Mouse (Mus musculus) lung, embryonic 14.5 days (tissue): ENCODE data around the gene Sebox. TPM values are rescaled to one million over a fixed set of nuclear protein-coding genes. Genes with fewer than 3 reads are reported as not detected.

ENCODE experiments used
- ATAC-seq: fragments of 200-750 bp; cut with Nextera tagmentation; 2 replicates; pipeline ENCODE4 v1.8.0; 2017; ENCODE audit warnings: mild to moderate bottlenecking, moderate TSS enrichment, moderate library complexity; ENCODE audit not compliant: insufficient read depth
- DNase-seq: peaks from one replicate; pipeline ENCODE4 v3.0.0-alpha.2; 2015
- H3K27ac ChIP-seq: fragments of 300-500 bp; sonication (generic); 2 replicates; pipeline ENCODE4 v1.5.1; 2014; ENCODE audit warnings: low read depth, mild to moderate bottlenecking, moderate library complexity
- H3K27me3 ChIP-seq: fragments of 300-500 bp; sonication (generic); 2 replicates; pipeline ENCODE4 v1.6.1; 2014; ENCODE audit warnings: low read length, control low read depth; ENCODE audit not compliant: insufficient read depth
- H3K36me3 ChIP-seq: fragments of 300-500 bp; sonication (generic); 2 replicates; pipeline ENCODE4 v1.6.1; 2014; ENCODE audit warnings: control low read depth; ENCODE audit not compliant: insufficient read depth
- H3K4me1 ChIP-seq: fragments of 300-500 bp; sonication (generic); 2 replicates; pipeline ENCODE4 v1.6.1; 2014; ENCODE audit warnings: antibody characterized with exemption, control low read depth; ENCODE audit not compliant: insufficient read depth
- H3K4me2 ChIP-seq: fragments of 300-500 bp; sonication (generic); 2 replicates; pipeline ENCODE4 v1.6.1; 2014; ENCODE audit warnings: mild to moderate bottlenecking
- H3K4me3 ChIP-seq: fragments of 300-500 bp; sonication (generic); 2 replicates; pipeline ENCODE4 v1.5.1; 2014; ENCODE audit warnings: low read depth, low read length
- H3K9ac ChIP-seq: fragments of 300-500 bp; sonication (generic); 2 replicates; pipeline ENCODE4 v1.6.1; 2014
- H3K9me3 ChIP-seq: fragments of 300-500 bp; sonication (generic); 2 replicates; pipeline ENCODE4 v1.6.1; 2016; ENCODE audit warnings: low read depth, low read length, control low read depth
- CTCF ChIP-seq: IDR thresholded peaks from 2 replicates; pipeline ENCODE4 v1.5.1; 2016; ENCODE audit warnings: antibody characterized with exemption, low read depth
- WGBS: fragments of 180-500 bp; shearing (Covaris S2); extraction: QIAGEN DNeasy Blood & Tissue Kit; methylation state at CpG from one replicate; pipeline ENCODE4 v1.1.7; 2014; 5-methylcytosine and 5-hydroxymethylcytosine counted together
- polyA plus RNA-seq: library from polyadenylated mRNA; unstranded; fragments of >200 nt; fragmentation: Nextera tagmentation; extraction: Ambion mirVana; gene quantifications from 2 replicates; pipeline ENCODE4 v1.2.1, GENCODE M21; 2014

Sebox gene
- polyA plus RNA-seq: not detected in 2 replicates

- WGBS: 58% methylated on average over 7 of the region's 7 CpGs
- H3K9ac ChIP-seq: no peak within 1 kb of the TSS
- ATAC-seq: no peak
These were observed at the start of gene Sebox for GRCm38 (mm10) chr11:78502909-78503650. TSS of gene Sebox (plus strand) at chr11:78503447.

GRCm38 (mm10) chr11:78453675-78454074 is 49.6 kb upstream of the Sebox start:
- ATAC-seq (no peak), DNase-seq (peak; percentile 87)
- Histone ChIP-seq H3K4me1 (no peaks in the 10 kb centered on the region), H3K4me2 (no peak overlapping the region), H3K36me3 (no peaks in the 10 kb centered on the region), H3K27ac (no peak overlapping the region), H3K9me3 (no peaks in the 10 kb centered on the region), H3K9ac (no peak overlapping the region), H3K27me3 (no peaks in the 10 kb centered on the region), H3K4me3 (no peak overlapping the region)
- WGBS: 11% methylated on average over 4 of the region's 4 CpGs
- TF ChIP-seq CTCF: peak; percentile 94

More at GRCm38 (mm10) chr11:78502909-78503650, at the start of gene Sebox:
- Histone ChIP-seq H3K4me3 (no peak within 1 kb of the TSS), H3K36me3 (peaks cover 19% of the 10 kb centered on the region; the same call in 1 of the 2 replicates), H3K4me1 (no peaks in the 10 kb centered on the region), H3K4me2 (no peak within 1 kb of the TSS), H3K27me3 (peaks cover 28% of the 10 kb centered on the region), H3K9me3 (no peaks in the 10 kb centered on the region), H3K27ac (no peak within 1 kb of the TSS)
- no peak for TF ChIP-seq CTCF
- DNase-seq: no peak

GRCm38 (mm10) chr11:78454276-78454675 is 49.0 kb upstream of the Sebox start:
- DNase-seq: no peak
- Histone ChIP-seq H3K27me3 (no peaks in the 10 kb centered on the region), H3K36me3 (no peaks in the 10 kb centered on the region), H3K9me3 (no peaks in the 10 kb centered on the region), H3K4me1 (no peaks in the 10 kb centered on the region), H3K9ac (no peak overlapping the region), H3K4me2 (no peak overlapping the region), H3K4me3 (no peak overlapping the region), H3K27ac (no peak overlapping the region)
- no peak for TF ChIP-seq CTCF
- 65% methylated on average over 7 of the region's 7 CpGs for WGBS
- ATAC-seq: no peak

- peak; percentile 73 for DNase-seq
- 26% methylated on average over 5 of the region's 5 CpGs for WGBS
- H3K4me1 ChIP-seq: no peaks in the 10 kb centered on the region
- no peak overlapping the region for H3K4me3 ChIP-seq
- H3K9ac ChIP-seq: no peak overlapping the region
- H3K27me3 ChIP-seq: no peaks in the 10 kb centered on the region
- no peaks in the 10 kb centered on the region for H3K9me3 ChIP-seq
- H3K4me2 ChIP-seq: no peak overlapping the region
- H3K27ac ChIP-seq: no peak overlapping the region
- peak; percentile 68 for TF ChIP-seq CTCF
- ATAC-seq: no peak
- no peaks in the 10 kb centered on the region for H3K36me3 ChIP-seq
These were observed 47.9 kb upstream of the Sebox start for GRCm38 (mm10) chr11:78455308-78455707.

- DNase-seq: no peak
- Histone ChIP-seq H3K27ac (no peak overlapping the region), H3K9me3 (no peaks in the 10 kb centered on the region), H3K4me2 (no peak overlapping the region), H3K9ac (no peak overlapping the region), H3K4me3 (no peak overlapping the region), H3K36me3 (no peaks in the 10 kb centered on the region), H3K27me3 (no peaks in the 10 kb centered on the region), H3K4me1 (no peaks in the 10 kb centered on the region)
- ATAC-seq: no peak
- 78% methylated on average over 17 of the region's 17 CpGs for WGBS
- no peak for TF ChIP-seq CTCF
These were observed 44.5 kb upstream of the Sebox start for GRCm38 (mm10) chr11:78458740-78459139.

- ATAC-seq (no peak), DNase-seq (no peak)
- no peak overlapping the region for H3K4me2 ChIP-seq
- H3K36me3 ChIP-seq: no peaks in the 10 kb centered on the region
- H3K27me3 ChIP-seq: no peaks in the 10 kb centered on the region
- no peaks in the 10 kb centered on the region for H3K9me3 ChIP-seq
- H3K4me3 ChIP-seq: no peak overlapping the region
- H3K27ac ChIP-seq: no peak overlapping the region
- TF ChIP-seq CTCF: peak; percentile 52
- peaks cover 9% of the 10 kb centered on the region; the same call in 1 of the 2 replicates for H3K4me1 ChIP-seq
- H3K9ac ChIP-seq: no peak overlapping the region
- WGBS: 63% methylated on average over 1 of the region's 1 CpGs
These were observed 41.4 kb upstream of the Sebox start for GRCm38 (mm10) chr11:78461894-78462293.

- Histone ChIP-seq H3K9me3 (no peaks in the 10 kb centered on the region), H3K27me3 (no peaks in the 10 kb centered on the region), H3K27ac (no peak overlapping the region), H3K4me1 (peaks cover 9% of the 10 kb centered on the region; the same call in 1 of the 2 replicates), H3K4me3 (no peak overlapping the region), H3K4me2 (no peak overlapping the region), H3K36me3 (no peaks in the 10 kb centered on the region), H3K9ac (no peak overlapping the region)
- DNase-seq (no peak), ATAC-seq (no peak)
- TF ChIP-seq CTCF: no peak
- 80% methylated on average over 5 of the region's 5 CpGs for WGBS
These were observed 40.6 kb upstream of the Sebox start for GRCm38 (mm10) chr11:78462669-78463068.
